Mouse (Mus musculus): ENCODE data around the gene Dennd5b. TPM values are rescaled to one million over a fixed set of nuclear protein-coding genes. Genes with fewer than 3 reads are reported as not detected.

The Dennd5b gene
- polyA plus RNA-seq, 1 experiment from 2014 or later = 7.6 TPM

DNA sequence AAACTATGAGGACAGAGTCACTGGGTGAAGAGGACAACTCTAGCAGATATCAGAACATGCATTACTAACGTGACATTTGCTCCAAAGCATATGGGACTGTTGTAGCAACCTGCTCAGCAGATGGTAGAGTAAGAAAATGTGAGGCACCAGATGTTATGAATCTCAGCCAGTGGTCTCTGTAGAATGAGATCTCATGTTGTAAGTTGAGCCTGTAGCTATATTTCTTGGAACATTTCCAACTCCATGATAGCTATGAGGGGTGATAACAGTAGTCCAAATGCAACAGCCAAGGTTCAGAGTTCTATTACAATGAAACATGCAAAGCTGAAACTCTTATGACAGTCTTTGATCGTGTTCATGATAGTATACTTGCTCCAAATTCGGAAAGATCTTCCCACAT is 28.6 kb downstream of the Dennd5b start:
- Histone ChIP-seq H3K9ac (replicated peaks; ENCODE audit: low read length) (no peak overlapping the region), H3K27ac (replicated peaks; ENCODE audit: low read depth, low read length) (no peak overlapping the region), H3K4me1 (ENCODE audit: control insufficient read depth, insufficient read depth, low read length) (no peaks in the 10 kb centered on the region), H3K4me2 (ENCODE audit: low read depth, low read length) (no peak overlapping the region), H3K4me3 (ENCODE audit: low read depth, low read length) (no peak overlapping the region), H3K36me3 (replicated peaks; ENCODE audit: control insufficient read depth, insufficient read depth, low read depth, low read length) (no peaks in the 10 kb centered on the region; the same call in 1 of the 2 replicates), H3K27me3 (ENCODE audit: control insufficient read depth, insufficient read depth, low read length) (no peaks in the 10 kb centered on the region), H3K9me3 (replicated peaks; ENCODE audit: control insufficient read depth, low read length) (no peaks in the 10 kb centered on the region)
- ATAC-seq (replicated peaks; ENCODE audit: insufficient number of reproducible peaks, low FRiP score, low TSS enrichment, low read depth) = no peak
- 79% methylated on average over 3 of the region's 3 CpGs for WGBS
- no peak for DNase-seq (ENCODE audit: low spot score)

DNA sequence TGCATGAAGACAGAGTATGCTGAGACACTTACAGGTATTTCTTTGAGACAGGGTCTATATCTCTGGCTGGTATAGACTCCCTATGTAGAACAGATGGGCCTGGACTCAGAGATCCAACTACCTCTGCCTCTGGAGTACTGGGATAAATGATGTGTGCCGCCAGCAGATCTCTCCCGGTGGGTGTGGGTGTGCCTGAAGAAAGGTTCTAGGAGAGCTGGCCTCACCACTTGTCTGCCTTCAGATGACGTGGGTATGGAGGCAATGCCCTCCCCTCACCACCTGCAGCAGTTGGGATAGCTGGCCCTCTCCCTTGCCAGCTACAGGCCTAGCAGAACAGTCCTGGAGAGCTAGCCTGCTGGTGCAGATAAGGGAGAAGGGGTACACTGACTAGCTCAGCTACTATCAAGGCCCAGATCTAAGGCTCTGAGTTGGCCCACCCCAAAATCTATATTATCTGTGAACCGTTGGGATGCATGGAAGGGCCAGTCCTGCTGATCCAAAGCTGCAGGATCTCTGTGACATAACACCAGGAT is 30.8 kb downstream of the Dennd5b start:
- 89% methylated on average over 4 of the region's 4 CpGs for WGBS
- no peak for ATAC-seq (replicated peaks; ENCODE audit: insufficient number of reproducible peaks, low FRiP score, low TSS enrichment, low read depth)

DNA sequence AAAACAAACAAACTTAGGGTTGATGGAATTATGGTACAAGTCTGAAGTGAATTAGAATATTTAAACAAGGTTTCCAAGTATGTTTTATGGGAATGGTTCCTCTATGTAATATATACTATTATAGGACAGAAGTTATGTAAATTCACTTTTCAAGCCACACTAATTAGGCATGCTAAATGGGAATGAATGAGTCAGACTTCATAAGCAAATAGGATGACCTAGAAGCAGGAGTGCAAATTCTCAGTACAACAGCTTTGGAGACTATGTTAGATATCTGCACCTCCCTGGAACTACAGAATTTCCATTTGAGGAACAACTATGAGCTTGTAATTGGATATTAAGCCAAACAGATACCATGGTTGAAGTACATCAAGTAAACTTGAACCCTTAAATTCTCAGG is 38.1 kb downstream of the Dennd5b start:
- no peak overlapping the region for H3K4me2 ChIP-seq (ENCODE audit: low read depth, low read length)
- ATAC-seq (replicated peaks; ENCODE audit: insufficient number of reproducible peaks, low FRiP score, low TSS enrichment, low read depth) (no peak), DNase-seq (ENCODE audit: low spot score) (no peak)
- no peak overlapping the region for H3K9ac ChIP-seq (replicated peaks; ENCODE audit: low read length)
- no peaks in the 10 kb centered on the region for H3K4me1 ChIP-seq (ENCODE audit: control insufficient read depth, insufficient read depth, low read length)
- no peak overlapping the region for H3K27ac ChIP-seq (replicated peaks; ENCODE audit: low read depth, low read length)
- no peaks in the 10 kb centered on the region for H3K9me3 ChIP-seq (replicated peaks; ENCODE audit: control insufficient read depth, low read length)
- no peaks in the 10 kb centered on the region; the same call in 1 of the 2 replicates for H3K36me3 ChIP-seq (replicated peaks; ENCODE audit: control insufficient read depth, insufficient read depth, low read depth, low read length)
- no peaks in the 10 kb centered on the region for H3K27me3 ChIP-seq (ENCODE audit: control insufficient read depth, insufficient read depth, low read length)
- H3K4me3 ChIP-seq (ENCODE audit: low read depth, low read length) = no peak overlapping the region

More for the DNA sequence above, 30.8 kb downstream of the Dennd5b start:
- no peaks in the 10 kb centered on the region for H3K4me1 ChIP-seq (ENCODE audit: control insufficient read depth, insufficient read depth, low read length)
- H3K27ac ChIP-seq (replicated peaks; ENCODE audit: low read depth, low read length) = no peak overlapping the region
- H3K9ac ChIP-seq (replicated peaks; ENCODE audit: low read length) = no peak overlapping the region
- no peak overlapping the region for H3K4me3 ChIP-seq (ENCODE audit: low read depth, low read length)
- DNase-seq (ENCODE audit: low spot score) = no peak
- H3K36me3 ChIP-seq (replicated peaks; ENCODE audit: control insufficient read depth, insufficient read depth, low read depth, low read length) = no peaks in the 10 kb centered on the region; the same call in 1 of the 2 replicates
- no peak overlapping the region for H3K4me2 ChIP-seq (ENCODE audit: low read depth, low read length)
- no peaks in the 10 kb centered on the region for H3K9me3 ChIP-seq (replicated peaks; ENCODE audit: control insufficient read depth, low read length)
- H3K27me3 ChIP-seq (ENCODE audit: control insufficient read depth, insufficient read depth, low read length) = no peaks in the 10 kb centered on the region

DNA sequence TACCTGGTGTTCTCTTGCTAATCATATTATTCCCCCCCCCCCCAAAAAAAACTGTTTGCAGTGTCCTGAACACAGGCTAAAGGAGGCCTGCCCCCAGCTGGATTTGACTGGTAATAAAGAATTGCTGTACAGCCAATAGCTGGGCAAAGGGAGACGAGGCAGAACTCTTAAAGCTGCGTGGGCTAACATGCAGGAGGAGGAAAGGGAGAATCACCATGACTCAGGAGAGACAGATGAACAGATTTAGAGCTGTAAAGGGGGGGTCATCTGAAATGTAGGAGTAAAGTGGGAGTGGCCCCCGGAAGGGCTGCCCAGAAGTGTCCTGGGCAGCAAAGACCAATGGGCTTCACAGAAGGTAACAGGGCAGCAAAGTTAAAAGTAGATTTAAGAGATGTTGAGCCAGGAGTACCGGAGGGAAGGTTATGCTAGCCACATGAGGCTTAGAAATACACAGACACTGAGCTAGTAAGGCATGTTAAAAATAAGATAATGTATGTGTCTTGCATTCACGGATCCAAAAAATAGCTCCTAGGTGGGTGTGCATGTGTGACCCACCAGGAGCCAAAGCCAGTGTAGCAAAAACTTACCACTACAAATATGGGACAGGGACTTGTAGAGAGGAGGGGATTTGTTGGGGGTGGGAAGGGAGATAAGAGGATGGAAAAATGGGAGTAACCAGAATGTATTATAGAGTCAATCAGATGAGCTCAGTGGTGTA is 40.7 kb downstream of the Dennd5b start:
- WGBS = 88% methylated on average over 5 of the region's 5 CpGs
- no peak overlapping the region for H3K27ac ChIP-seq (replicated peaks; ENCODE audit: low read depth, low read length)
- no peak for DNase-seq (ENCODE audit: low spot score)
- H3K36me3 ChIP-seq (replicated peaks; ENCODE audit: control insufficient read depth, insufficient read depth, low read depth, low read length) = no peaks in the 10 kb centered on the region
- ATAC-seq (replicated peaks; ENCODE audit: insufficient number of reproducible peaks, low FRiP score, low TSS enrichment, low read depth) = no peak
- no peak overlapping the region for H3K4me3 ChIP-seq (ENCODE audit: low read depth, low read length)
- H3K9me3 ChIP-seq (replicated peaks; ENCODE audit: control insufficient read depth, low read length) = no peaks in the 10 kb centered on the region
- no peak overlapping the region for H3K9ac ChIP-seq (replicated peaks; ENCODE audit: low read length)
- H3K27me3 ChIP-seq (ENCODE audit: control insufficient read depth, insufficient read depth, low read length) = no peaks in the 10 kb centered on the region
- H3K4me1 ChIP-seq (ENCODE audit: control insufficient read depth, insufficient read depth, low read length) = no peaks in the 10 kb centered on the region
- H3K4me2 ChIP-seq (ENCODE audit: low read depth, low read length) = no peak overlapping the region

DNA sequence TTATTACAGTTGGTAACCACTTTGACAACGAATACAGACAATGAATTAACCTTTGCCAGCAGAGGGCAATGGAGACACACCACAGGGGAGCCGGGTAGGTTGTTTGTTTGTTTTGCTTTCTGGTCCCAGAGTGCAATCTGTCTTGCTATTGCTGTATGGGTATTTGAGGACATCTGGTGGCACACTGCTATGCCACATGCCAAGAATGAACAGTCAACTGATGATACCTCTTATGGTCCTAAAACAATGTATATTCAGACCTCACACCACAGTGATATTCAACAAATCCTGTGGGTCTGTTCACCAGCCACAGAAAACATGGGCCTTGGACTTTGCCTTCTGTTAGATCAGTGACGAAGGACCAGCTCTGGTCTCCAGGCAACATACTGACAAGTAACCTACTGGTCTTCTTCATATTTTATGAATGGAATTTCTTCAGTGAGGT is 43.5 kb downstream of the Dennd5b start:
- Histone ChIP-seq H3K36me3 (replicated peaks; ENCODE audit: control insufficient read depth, insufficient read depth, low read depth, low read length) (no peaks in the 10 kb centered on the region), H3K4me1 (ENCODE audit: control insufficient read depth, insufficient read depth, low read length) (no peaks in the 10 kb centered on the region), H3K4me2 (ENCODE audit: low read depth, low read length) (no peak overlapping the region), H3K9ac (replicated peaks; ENCODE audit: low read length) (no peak overlapping the region), H3K9me3 (replicated peaks; ENCODE audit: control insufficient read depth, low read length) (no peaks in the 10 kb centered on the region), H3K27me3 (ENCODE audit: control insufficient read depth, insufficient read depth, low read length) (no peaks in the 10 kb centered on the region), H3K27ac (replicated peaks; ENCODE audit: low read depth, low read length) (no peak overlapping the region), H3K4me3 (ENCODE audit: low read depth, low read length) (no peak overlapping the region)
- ATAC-seq (replicated peaks; ENCODE audit: insufficient number of reproducible peaks, low FRiP score, low TSS enrichment, low read depth) (no peak), DNase-seq (ENCODE audit: low spot score) (peak; percentile 3)
- WGBS = 45% methylated on average over 3 of the region's 3 CpGs

DNA sequence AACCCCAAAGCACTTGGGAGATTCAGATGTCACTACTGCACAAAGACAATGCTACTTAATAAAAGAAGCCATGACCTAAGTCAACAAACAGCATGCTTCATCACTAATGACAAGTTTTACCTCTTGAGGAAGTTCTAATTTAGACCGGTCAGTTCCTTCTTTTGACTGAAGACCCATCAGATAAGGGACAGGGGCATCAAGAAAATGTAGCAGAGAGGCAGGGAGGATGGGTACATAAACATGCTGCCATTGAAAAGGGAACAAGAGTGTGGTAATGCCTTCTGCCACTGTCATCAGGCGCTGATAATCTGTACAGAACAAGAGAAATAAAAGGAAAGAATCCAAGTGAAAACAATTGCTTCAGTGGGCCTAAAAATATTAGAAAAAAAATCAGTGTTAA is 46.7 kb downstream of the Dennd5b start:
- no peak overlapping the region for H3K4me2 ChIP-seq (ENCODE audit: low read depth, low read length)
- no peak overlapping the region for H3K9ac ChIP-seq (replicated peaks; ENCODE audit: low read length)
- H3K27ac ChIP-seq (replicated peaks; ENCODE audit: low read depth, low read length) = no peak overlapping the region
- no peaks in the 10 kb centered on the region for H3K9me3 ChIP-seq (replicated peaks; ENCODE audit: control insufficient read depth, low read length)
- H3K4me1 ChIP-seq (ENCODE audit: control insufficient read depth, insufficient read depth, low read length) = no peaks in the 10 kb centered on the region
- no peak overlapping the region for H3K4me3 ChIP-seq (ENCODE audit: low read depth, low read length)
- no peaks in the 10 kb centered on the region for H3K36me3 ChIP-seq (replicated peaks; ENCODE audit: control insufficient read depth, insufficient read depth, low read depth, low read length)
- DNase-seq (ENCODE audit: low spot score) (no peak), ATAC-seq (replicated peaks; ENCODE audit: insufficient number of reproducible peaks, low FRiP score, low TSS enrichment, low read depth) (no peak)
- H3K27me3 ChIP-seq (ENCODE audit: control insufficient read depth, insufficient read depth, low read length) = no peaks in the 10 kb centered on the region
- 88% methylated on average over 2 of the region's 2 CpGs for WGBS

DNA sequence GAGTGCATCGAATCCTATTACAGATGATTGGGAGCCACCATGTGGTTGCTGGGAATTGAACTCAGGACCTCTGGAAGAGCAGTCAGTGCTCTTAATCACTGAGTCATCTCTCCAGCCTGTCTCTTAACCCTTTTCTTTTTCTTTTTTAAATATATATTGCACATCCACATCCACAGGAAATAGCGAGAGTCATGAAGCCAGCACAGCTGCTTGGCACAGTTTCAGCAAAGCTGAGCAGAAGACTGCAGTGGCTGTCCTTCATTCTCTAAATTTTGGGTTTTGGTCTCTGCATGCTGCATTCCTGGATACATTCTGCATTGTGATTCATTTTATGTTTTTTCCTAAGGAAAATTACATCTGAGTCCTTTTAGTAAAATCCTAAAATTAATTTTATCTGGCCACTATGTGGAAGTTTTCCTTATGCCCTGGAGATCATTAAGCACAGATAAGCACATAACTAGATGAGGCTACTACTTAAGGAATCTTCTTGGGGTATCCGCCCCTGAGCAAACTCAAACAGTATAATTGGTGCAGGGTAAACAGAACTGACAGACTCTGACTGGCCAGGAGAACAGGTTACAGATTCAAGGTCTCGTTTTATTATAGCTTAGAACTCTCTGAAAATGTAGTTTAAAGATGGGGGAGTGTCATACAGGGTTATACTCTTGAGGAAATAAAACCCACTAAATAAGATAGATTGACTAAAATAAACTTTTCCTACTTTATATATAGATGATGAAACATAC is 50.3 kb downstream of the Dennd5b start:
- no peak overlapping the region for H3K27ac ChIP-seq (replicated peaks; ENCODE audit: low read depth, low read length)
- H3K9me3 ChIP-seq (replicated peaks; ENCODE audit: control insufficient read depth, low read length) = no peaks in the 10 kb centered on the region
- no peaks in the 10 kb centered on the region for H3K4me1 ChIP-seq (ENCODE audit: control insufficient read depth, insufficient read depth, low read length)
- H3K9ac ChIP-seq (replicated peaks; ENCODE audit: low read length) = no peak overlapping the region
- no peak overlapping the region for H3K4me3 ChIP-seq (ENCODE audit: low read depth, low read length)
- H3K27me3 ChIP-seq (ENCODE audit: control insufficient read depth, insufficient read depth, low read length) = no peaks in the 10 kb centered on the region
- ATAC-seq (replicated peaks; ENCODE audit: insufficient number of reproducible peaks, low FRiP score, low TSS enrichment, low read depth) (no peak), DNase-seq (ENCODE audit: low spot score) (no peak)
- WGBS = 89% methylated on average over 4 of the region's 4 CpGs
- no peak overlapping the region for H3K4me2 ChIP-seq (ENCODE audit: low read depth, low read length)
- H3K36me3 ChIP-seq (replicated peaks; ENCODE audit: control insufficient read depth, insufficient read depth, low read depth, low read length) = no peaks in the 10 kb centered on the region

DNA sequence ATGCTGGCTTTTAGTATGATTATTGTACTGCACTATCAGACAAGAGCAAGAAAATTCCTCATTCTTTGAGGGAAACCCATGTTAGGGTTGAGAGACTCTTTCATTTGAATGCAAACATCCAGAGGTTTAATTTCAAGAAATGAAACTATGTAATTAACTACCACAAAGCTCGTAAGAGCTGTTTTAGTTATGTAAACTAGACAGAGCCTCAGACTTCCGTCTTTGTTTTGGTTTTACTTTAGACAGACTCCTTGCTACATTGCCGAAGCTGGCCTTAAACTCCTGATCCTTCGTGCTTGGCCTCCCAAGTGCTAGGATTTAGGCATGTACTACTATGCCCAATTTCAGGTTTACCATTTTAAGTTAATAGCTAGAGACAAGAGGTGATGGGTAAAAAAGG is 61.4 kb downstream of the Dennd5b start:
- ATAC-seq (replicated peaks; ENCODE audit: insufficient number of reproducible peaks, low FRiP score, low TSS enrichment, low read depth) (no peak), DNase-seq (ENCODE audit: low spot score) (no peak)
- no peaks in the 10 kb centered on the region for H3K4me1 ChIP-seq (ENCODE audit: control insufficient read depth, insufficient read depth, low read length)
- no peak overlapping the region for H3K4me2 ChIP-seq (ENCODE audit: low read depth, low read length)
- H3K4me3 ChIP-seq (ENCODE audit: low read depth, low read length) = no peak overlapping the region
- no peaks in the 10 kb centered on the region for H3K9me3 ChIP-seq (replicated peaks; ENCODE audit: control insufficient read depth, low read length)
- H3K27ac ChIP-seq (replicated peaks; ENCODE audit: low read depth, low read length) = no peak overlapping the region
- WGBS = 72% methylated on average over 4 of the region's 4 CpGs
- H3K9ac ChIP-seq (replicated peaks; ENCODE audit: low read length) = no peak overlapping the region
- H3K27me3 ChIP-seq (ENCODE audit: control insufficient read depth, insufficient read depth, low read length) = no peaks in the 10 kb centered on the region
- H3K36me3 ChIP-seq (replicated peaks; ENCODE audit: control insufficient read depth, insufficient read depth, low read depth, low read length) = no peaks in the 10 kb centered on the region

All from embryonic facial prominence, embryonic 11.5 days (tissue).